Mouse (Mus musculus): ENCODE results near the gene Hoxc4. TPM values are rescaled to one million over a fixed set of nuclear protein-coding genes. Genes with fewer than 3 reads are reported as not detected.

Gene Hoxc4
- polyA plus RNA-seq, 2 experiments: 0.05 to 0.07 TPM

GRCm38 (mm10) chr15:103077673-103078072 lies 58.9 kb downstream of the Hoxc4 start:
- Histone ChIP-seq H3K9ac (replicated peaks) (no peak overlapping the region), H3K27me3 (ENCODE audit: control insufficient read depth, insufficient read depth, low read length) (no peaks in the 10 kb centered on the region), H3K4me2 (ENCODE audit: low read depth) (no peak overlapping the region), H3K4me1 (replicated peaks; ENCODE audit: control insufficient read depth in 2 of 2, insufficient read depth in 2 of 2, low read length in 1 of 2) (no peaks in the 10 kb centered on the region), H3K36me3 (replicated peaks; ENCODE audit: control insufficient read depth, insufficient read depth, low read depth) (no peaks in the 10 kb centered on the region), H3K9me3 (ENCODE audit: control insufficient read depth, low read length) (no peaks in the 10 kb centered on the region), H3K4me3 (ENCODE audit: insufficient read depth in 1 of 2, low read depth in 2 of 2, low read length in 2 of 2) (no peak overlapping the region), H3K27ac (no peak overlapping the region)
- TF ChIP-seq CTCF (IDR thresholded peaks at IDR 0.05; ENCODE audit: low read depth): no peak
- TF ChIP-seq EP300 (IDR thresholded peaks at IDR 0.05; ENCODE audit: low read depth): no peak
- DNase-seq (ENCODE audit: low read depth in 3 of 3, low spot score in 3 of 3) (no peak), ATAC-seq (ENCODE audit: insufficient read depth) (no peak)
- WGBS (ENCODE audit: insufficient replicate concordance): 69% methylated on average over 2 of the region's 2 CpGs

DNA sequence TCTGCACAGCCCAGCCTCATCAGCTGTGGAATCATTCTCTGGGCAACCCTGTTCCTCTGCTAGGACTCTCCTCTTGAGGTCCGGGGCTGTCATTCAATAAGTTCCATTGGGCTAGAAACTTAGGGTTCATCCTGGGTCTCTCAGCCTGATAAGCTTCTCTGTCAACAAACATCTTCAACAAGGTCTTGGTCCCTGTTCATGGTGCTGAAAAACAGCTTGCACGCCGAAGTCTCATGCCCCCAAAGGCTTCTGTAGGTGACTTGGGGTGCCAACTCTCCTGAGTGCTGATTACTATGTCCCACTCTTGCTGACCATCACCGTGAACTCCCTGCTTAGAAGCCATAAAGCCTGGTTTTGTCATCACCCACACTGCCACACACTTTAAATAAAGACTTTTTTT lies 63.9 kb downstream of the Hoxc4 start:
- no peaks in the 10 kb centered on the region for H3K9me3 ChIP-seq (ENCODE audit: control insufficient read depth, low read length)
- H3K4me3 ChIP-seq (ENCODE audit: insufficient read depth in 1 of 2, low read depth in 2 of 2, low read length in 2 of 2): no peak overlapping the region
- no peaks in the 10 kb centered on the region for H3K36me3 ChIP-seq (replicated peaks; ENCODE audit: control insufficient read depth, insufficient read depth, low read depth)
- H3K9ac ChIP-seq (replicated peaks): no peak overlapping the region
- ATAC-seq (ENCODE audit: insufficient read depth): no peak
- H3K27me3 ChIP-seq (ENCODE audit: control insufficient read depth, insufficient read depth, low read length): peaks cover 34% of the 10 kb centered on the region
- peaks cover 5 to 12% of the 10 kb centered on the region in 2 experiments for H3K4me1 ChIP-seq (replicated peaks; ENCODE audit: control insufficient read depth in 2 of 2, insufficient read depth in 2 of 2, low read length in 1 of 2)
- no peak overlapping the region for H3K27ac ChIP-seq
- TF ChIP-seq EP300 (IDR thresholded peaks at IDR 0.05; ENCODE audit: low read depth): no peak
- no peak for TF ChIP-seq CTCF (IDR thresholded peaks at IDR 0.05; ENCODE audit: low read depth)
- no peak for DNase-seq (ENCODE audit: low read depth in 3 of 3, low spot score in 3 of 3)
- no peak overlapping the region for H3K4me2 ChIP-seq (ENCODE audit: low read depth)
- WGBS (ENCODE audit: insufficient replicate concordance): 43% methylated on average over 4 of the region's 4 CpGs

DNA sequence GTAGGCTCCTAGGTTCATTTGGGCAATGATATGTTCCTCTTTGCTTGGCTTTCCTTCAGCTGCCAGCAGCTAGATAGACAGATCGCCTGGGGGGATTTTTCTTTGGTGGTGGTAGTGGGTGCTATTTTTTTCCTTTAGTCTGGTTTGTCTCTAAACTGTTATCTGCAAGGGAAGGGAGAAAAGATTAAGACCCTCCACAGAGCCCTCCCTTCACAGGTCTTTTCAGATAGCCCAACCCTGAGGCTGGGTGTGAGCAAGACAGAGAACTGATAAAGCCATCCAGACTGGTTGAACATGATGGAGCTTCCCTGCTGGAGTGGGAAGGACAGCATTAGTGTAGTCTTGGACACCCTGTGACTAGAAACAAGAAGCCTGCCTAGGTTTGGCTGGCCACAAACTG lies 64.9 kb downstream of the Hoxc4 start:
- H3K27ac ChIP-seq: no peak overlapping the region
- peaks cover 40% of the 10 kb centered on the region for H3K27me3 ChIP-seq (ENCODE audit: control insufficient read depth, insufficient read depth, low read length)
- H3K36me3 ChIP-seq (replicated peaks; ENCODE audit: control insufficient read depth, insufficient read depth, low read depth): no peaks in the 10 kb centered on the region
- WGBS (ENCODE audit: insufficient replicate concordance): 37% methylated on average over 1 of the region's 1 CpGs
- peaks cover 5 to 12% of the 10 kb centered on the region in 2 experiments for H3K4me1 ChIP-seq (replicated peaks; ENCODE audit: control insufficient read depth in 2 of 2, insufficient read depth in 2 of 2, low read length in 1 of 2)
- TF ChIP-seq CTCF (IDR thresholded peaks at IDR 0.05; ENCODE audit: low read depth): no peak
- TF ChIP-seq EP300 (IDR thresholded peaks at IDR 0.05; ENCODE audit: low read depth): no peak
- no peak overlapping the region for H3K9ac ChIP-seq (replicated peaks)
- peak in 1 of 3 experiments; percentile 15 for DNase-seq (ENCODE audit: low read depth in 3 of 3, low spot score in 3 of 3)
- no peaks in the 10 kb centered on the region for H3K9me3 ChIP-seq (ENCODE audit: control insufficient read depth, low read length)
- peak overlapping the region; percentile 33 for H3K4me2 ChIP-seq (ENCODE audit: low read depth)
- ATAC-seq (ENCODE audit: insufficient read depth): peak; percentile 62; the same call in 1 of the 2 replicates
- H3K4me3 ChIP-seq (ENCODE audit: insufficient read depth in 1 of 2, low read depth in 2 of 2, low read length in 2 of 2): no peak overlapping the region

- Histone ChIP-seq H3K36me3 (replicated peaks; ENCODE audit: control insufficient read depth, insufficient read depth, low read depth) (no peaks in the 10 kb centered on the region), H3K4me3 (ENCODE audit: insufficient read depth in 1 of 2, low read depth in 2 of 2, low read length in 2 of 2) (no peak overlapping the region), H3K27me3 (ENCODE audit: control insufficient read depth, insufficient read depth, low read length) (peaks cover 41% of the 10 kb centered on the region), H3K9me3 (ENCODE audit: control insufficient read depth, low read length) (no peaks in the 10 kb centered on the region), H3K27ac (no peak overlapping the region), H3K4me2 (ENCODE audit: low read depth) (peak overlapping the region; percentile 23), H3K9ac (replicated peaks) (no peak overlapping the region), H3K4me1 (replicated peaks; ENCODE audit: control insufficient read depth in 2 of 2, insufficient read depth in 2 of 2, low read length in 1 of 2) (peaks cover 5 to 12% of the 10 kb centered on the region in 2 experiments)
- ATAC-seq (ENCODE audit: insufficient read depth): peak; percentile 77; the same call in 1 of the 2 replicates
- TF ChIP-seq EP300 (IDR thresholded peaks at IDR 0.05; ENCODE audit: low read depth) (peak; percentile 41), CTCF (IDR thresholded peaks at IDR 0.05; ENCODE audit: low read depth) (no peak)
- 11% methylated on average over 1 of the region's 1 CpGs for WGBS (ENCODE audit: insufficient replicate concordance)
- peak; percentile 16 to 41 (median 33) for DNase-seq (ENCODE audit: low read depth in 3 of 3, low spot score in 3 of 3)
Measured at GRCm38 (mm10) chr15:103084944-103085343, 66.2 kb downstream of the Hoxc4 start.

DNA sequence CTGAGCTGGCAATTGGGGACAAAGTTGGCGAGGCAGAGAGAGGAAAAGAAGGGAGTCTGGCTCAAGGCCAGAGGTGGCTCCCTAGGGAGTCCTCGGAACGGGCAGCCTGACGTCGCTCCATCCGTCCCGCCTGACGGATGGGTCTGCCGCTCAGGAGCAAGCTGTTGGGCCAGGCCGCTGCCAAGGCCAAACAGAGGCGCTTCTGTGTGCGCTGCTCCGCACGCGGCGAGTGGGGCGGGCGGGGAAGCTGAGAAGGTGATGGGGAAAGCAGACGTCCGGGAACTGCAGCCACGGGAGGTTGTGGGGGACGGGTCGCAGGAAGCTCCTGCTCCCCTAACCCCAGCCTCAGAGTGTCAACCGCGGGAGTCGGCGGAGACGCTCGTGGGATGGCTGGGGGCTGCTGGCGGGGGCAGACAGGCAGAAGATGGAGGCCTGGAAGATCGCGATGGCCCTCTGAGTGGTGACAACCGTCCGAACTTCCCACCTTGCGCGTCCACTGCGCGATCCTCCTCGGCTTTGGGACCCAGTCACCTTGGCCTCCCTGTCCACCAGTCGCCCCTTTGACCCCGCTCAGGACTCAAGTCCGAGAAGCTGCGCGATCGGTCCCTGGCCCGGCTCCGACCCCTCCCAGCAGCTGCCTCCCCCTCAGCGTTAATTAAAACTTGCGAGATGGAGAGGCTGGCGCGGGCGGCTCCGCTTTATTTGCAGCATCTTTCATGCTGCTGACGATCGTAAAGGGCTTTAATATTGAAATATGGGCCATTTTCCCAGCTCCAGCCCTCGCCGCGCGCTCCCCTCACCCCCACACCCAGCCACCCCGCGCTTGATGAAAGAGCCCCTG lies 67.3 kb downstream of the Hoxc4 start:
- no peak for DNase-seq (ENCODE audit: low read depth in 3 of 3, low spot score in 3 of 3)
- no peak for TF ChIP-seq CTCF (IDR thresholded peaks at IDR 0.05; ENCODE audit: low read depth)
- TF ChIP-seq EP300 (IDR thresholded peaks at IDR 0.05; ENCODE audit: low read depth): no peak

More for the DNA sequence above, 67.3 kb downstream of the Hoxc4 start:
- ATAC-seq (ENCODE audit: insufficient read depth): no peak
- 3% methylated on average over 61 of the region's 61 CpGs for WGBS (ENCODE audit: insufficient replicate concordance)
- Histone ChIP-seq H3K9ac (replicated peaks) (no peak overlapping the region), H3K27me3 (ENCODE audit: control insufficient read depth, insufficient read depth, low read length) (peaks cover 47% of the 10 kb centered on the region), H3K27ac (no peak overlapping the region), H3K4me1 (replicated peaks; ENCODE audit: control insufficient read depth in 2 of 2, insufficient read depth in 2 of 2, low read length in 1 of 2) (peaks cover 5 to 12% of the 10 kb centered on the region in 2 experiments), H3K4me2 (ENCODE audit: low read depth) (peak overlapping the region; percentile 42), H3K9me3 (ENCODE audit: control insufficient read depth, low read length) (no peaks in the 10 kb centered on the region), H3K4me3 (ENCODE audit: insufficient read depth in 1 of 2, low read depth in 2 of 2, low read length in 2 of 2) (no peak overlapping the region), H3K36me3 (replicated peaks; ENCODE audit: control insufficient read depth, insufficient read depth, low read depth) (no peaks in the 10 kb centered on the region)

MicroRNAs encoded within 50 kb of the gene (microRNA counts, 519-probe panel; counts per million panel counts)
- microRNA mmu-miR-615-3p: 69.9 counts per million
- microRNA mmu-miR-615-5p: 69.9 counts per million

Small RNA genes lying within 50 kb of the gene (microRNA-seq; reads per million reads assigned to microRNA genes)
- gene Mir196a-2: 7.2 reads per million, percentile 14 among the genes with 10 or more reads in this experiment
- gene Mir615: 60.0 reads per million, percentile 42 among the genes with 10 or more reads in this experiment

Other genes starting within 250 kb of the Hoxc4 start
- gene Hoxc13, start 97.8 kb upstream of the Hoxc4 start, polyA plus RNA-seq (2012; rRNA removed): not detected in 2 replicates
- gene Hoxc13, start 97.8 kb upstream of the Hoxc4 start, polyA plus RNA-seq (2014; fragmentation: Nextera tagmentation; extraction: Ambion mirVana): not detected in 2 replicates
- gene Hoxc12, start 82.2 kb upstream of the Hoxc4 start, polyA plus RNA-seq (2012; rRNA removed): not detected in 2 replicates
- gene Hoxc12, start 82.2 kb upstream of the Hoxc4 start, polyA plus RNA-seq (2014; fragmentation: Nextera tagmentation; extraction: Ambion mirVana): not detected in 2 replicates
- not detected in 2 replicates for gene Hoxc11, start 64.5 kb upstream of the Hoxc4 start, polyA plus RNA-seq (2012; rRNA removed)
- not detected in 2 replicates for gene Hoxc11, start 64.5 kb upstream of the Hoxc4 start, polyA plus RNA-seq (2014; fragmentation: Nextera tagmentation; extraction: Ambion mirVana)
- gene Hoxc10, start 52.1 kb upstream of the Hoxc4 start, polyA plus RNA-seq (2012; rRNA removed): 0.04 TPM in 1 of 2 replicates, not detected in the other
- gene Hoxc10, start 52.1 kb upstream of the Hoxc4 start, polyA plus RNA-seq (2014; fragmentation: Nextera tagmentation; extraction: Ambion mirVana): not detected in 2 replicates
- gene Hoxc5, start 51.5 kb upstream of the Hoxc4 start, polyA plus RNA-seq (2012; rRNA removed): 0.03 and 0.06 TPM in 2 replicates
- not detected in 2 replicates for gene Hoxc5, start 51.5 kb upstream of the Hoxc4 start, polyA plus RNA-seq (2014; fragmentation: Nextera tagmentation; extraction: Ambion mirVana)
- 0.03 TPM in 1 of 2 replicates, not detected in the other for gene Hoxc9, start 42.5 kb upstream of the Hoxc4 start, polyA plus RNA-seq (2012; rRNA removed)
- not detected in 2 replicates for gene Hoxc9, start 42.5 kb upstream of the Hoxc4 start, polyA plus RNA-seq (2014; fragmentation: Nextera tagmentation; extraction: Ambion mirVana)
- 0.04 TPM in 1 of 2 replicates, not detected in the other for gene Hoxc8, start 28.3 kb upstream of the Hoxc4 start, polyA plus RNA-seq (2012; rRNA removed)
- gene Hoxc8, start 28.3 kb upstream of the Hoxc4 start, polyA plus RNA-seq (2014; fragmentation: Nextera tagmentation; extraction: Ambion mirVana): 0.04 TPM in 1 of 2 replicates, not detected in the other
- 0.06 TPM in 2 replicates for gene Hoxc6, start 20.7 kb upstream of the Hoxc4 start, polyA plus RNA-seq (2012; rRNA removed)
- gene Hoxc6, start 20.7 kb upstream of the Hoxc4 start, polyA plus RNA-seq (2014; fragmentation: Nextera tagmentation; extraction: Ambion mirVana): 0.14 TPM in 1 of 2 replicates, not detected in the other
- 3.6 and 4.4 TPM in 2 replicates for gene Smug1, start 148.2 kb downstream of the Hoxc4 start, polyA plus RNA-seq (2012; rRNA removed)
- gene Smug1, start 148.2 kb downstream of the Hoxc4 start, polyA plus RNA-seq (2014; fragmentation: Nextera tagmentation; extraction: Ambion mirVana): 3.8 and 4.7 TPM in 2 replicates
- 27.8 and 32.4 TPM in 2 replicates for gene Cbx5, start 220.9 kb downstream of the Hoxc4 start, polyA plus RNA-seq (2012; rRNA removed)
- 54.4 and 57.1 TPM in 2 replicates for gene Cbx5, start 220.9 kb downstream of the Hoxc4 start, polyA plus RNA-seq (2014; fragmentation: Nextera tagmentation; extraction: Ambion mirVana)
- 329 and 510 TPM in 2 replicates for gene Hnrnpa1, start 221.5 kb downstream of the Hoxc4 start, polyA plus RNA-seq (2012; rRNA removed)
- gene Hnrnpa1, start 221.5 kb downstream of the Hoxc4 start, polyA plus RNA-seq (2014; fragmentation: Nextera tagmentation; extraction: Ambion mirVana): 240 and 270 TPM in 2 replicates
- gene Nfe2, start 239.5 kb downstream of the Hoxc4 start, polyA plus RNA-seq (2012; rRNA removed): 178 and 222 TPM in 2 replicates
- 175 and 184 TPM in 2 replicates for gene Nfe2, start 239.5 kb downstream of the Hoxc4 start, polyA plus RNA-seq (2014; fragmentation: Nextera tagmentation; extraction: Ambion mirVana)

All from liver, embryonic 14.5 days (tissue).